Mouse (Mus musculus): ENCODE measurements around the gene Anapc7. TPM values are rescaled to one million over a fixed set of nuclear protein-coding genes. Genes with fewer than 3 reads are reported as not detected.
"Not testable (repeated sequence)": the region's sequence is repeated elsewhere in the genome, so short reads cannot be mapped to it uniquely, and the experiment has no call there.

Gene Anapc7
- polyA plus RNA-seq, 1 experiment from 2014 or later = 40.1 TPM

- H3K9ac ChIP-seq (ENCODE audit: low read depth, low read length) = no peak overlapping the region
- H3K27me3 ChIP-seq (replicated peaks; ENCODE audit: control insufficient read depth, insufficient read depth, low read length) = no peaks in the 10 kb centered on the region
- no peaks in the 10 kb centered on the region for H3K4me1 ChIP-seq (ENCODE audit: control insufficient read depth, insufficient read depth, low read length)
- H3K36me3 ChIP-seq (ENCODE audit: control insufficient read depth, insufficient read depth, low read length) = peaks cover 6% of the 10 kb centered on the region; the same call in 1 of the 2 replicates
- H3K27ac ChIP-seq (ENCODE audit: low read length) = no peak overlapping the region
- WGBS = 92% methylated on average over 3 of the region's 3 CpGs
- H3K4me3 ChIP-seq (ENCODE audit: low read length) = no peak overlapping the region
- no peak overlapping the region for H3K4me2 ChIP-seq (ENCODE audit: low read depth, low read length)
- no peak for ATAC-seq
- H3K9me3 ChIP-seq (ENCODE audit: control insufficient read depth, low read length) = no peaks in the 10 kb centered on the region
These were observed 56.0 kb downstream of the Anapc7 start for GRCm38 (mm10) chr5:122477492-122477891.

GRCm38 (mm10) chr5:122479131-122479530 is 57.6 kb downstream of the Anapc7 start:
- ATAC-seq = no peak
- WGBS = 56% methylated on average over 2 of the region's 2 CpGs
- Histone ChIP-seq H3K4me1 (ENCODE audit: control insufficient read depth, insufficient read depth, low read length) (no peaks in the 10 kb centered on the region), H3K9ac (ENCODE audit: low read depth, low read length) (no peak overlapping the region), H3K27ac (ENCODE audit: low read length) (no peak overlapping the region), H3K4me3 (ENCODE audit: low read length) (no peak overlapping the region), H3K36me3 (ENCODE audit: control insufficient read depth, insufficient read depth, low read length) (0 out of 2 replicates have a peak, but pooled peaks cover 6% of the 10 kb centered on the region), H3K9me3 (ENCODE audit: control insufficient read depth, low read length) (no peaks in the 10 kb centered on the region), H3K4me2 (ENCODE audit: low read depth, low read length) (no peak overlapping the region), H3K27me3 (replicated peaks; ENCODE audit: control insufficient read depth, insufficient read depth, low read length) (no peaks in the 10 kb centered on the region)

DNA sequence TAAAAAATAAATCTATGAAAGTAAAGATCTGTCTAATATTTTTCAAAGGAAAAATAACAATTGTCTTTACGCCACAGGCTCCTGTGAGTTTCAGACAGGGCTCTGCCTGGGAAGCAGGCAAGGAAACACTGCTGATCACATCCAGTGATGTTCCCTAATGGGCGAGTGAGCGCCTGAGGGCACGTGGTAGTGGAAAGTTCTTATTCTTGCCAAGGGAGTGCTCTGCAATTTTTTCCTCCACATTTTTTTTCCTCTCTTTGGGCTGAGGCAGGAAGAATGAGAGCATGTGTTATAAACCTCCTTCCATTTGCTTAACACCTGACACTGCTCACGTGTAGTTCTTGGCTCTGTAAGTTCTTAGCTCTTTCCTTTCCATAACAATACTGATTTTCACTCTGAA is 60.4 kb downstream of the Anapc7 start:
- no peak for ATAC-seq
- peaks cover 11% of the 10 kb centered on the region for H3K36me3 ChIP-seq (ENCODE audit: control insufficient read depth, insufficient read depth, low read length)
- no peak overlapping the region for H3K27ac ChIP-seq (ENCODE audit: low read length)
- no peaks in the 10 kb centered on the region for H3K27me3 ChIP-seq (replicated peaks; ENCODE audit: control insufficient read depth, insufficient read depth, low read length)
- no peaks in the 10 kb centered on the region for H3K4me1 ChIP-seq (ENCODE audit: control insufficient read depth, insufficient read depth, low read length)
- no peak overlapping the region for H3K4me2 ChIP-seq (ENCODE audit: low read depth, low read length)
- H3K4me3 ChIP-seq (ENCODE audit: low read length) = no peak overlapping the region
- no peaks in the 10 kb centered on the region for H3K9me3 ChIP-seq (ENCODE audit: control insufficient read depth, low read length)
- WGBS = 82% methylated on average over 5 of the region's 5 CpGs
- no peak overlapping the region for H3K9ac ChIP-seq (ENCODE audit: low read depth, low read length)

- peaks cover 11% of the 10 kb centered on the region for H3K36me3 ChIP-seq (ENCODE audit: control insufficient read depth, insufficient read depth, low read length)
- H3K9me3 ChIP-seq (ENCODE audit: control insufficient read depth, low read length) = no peaks in the 10 kb centered on the region
- 85% methylated on average over 6 of the region's 6 CpGs for WGBS
- no peaks in the 10 kb centered on the region for H3K4me1 ChIP-seq (ENCODE audit: control insufficient read depth, insufficient read depth, low read length)
- H3K9ac ChIP-seq (ENCODE audit: low read depth, low read length) = no peak overlapping the region
- no peaks in the 10 kb centered on the region for H3K27me3 ChIP-seq (replicated peaks; ENCODE audit: control insufficient read depth, insufficient read depth, low read length)
- H3K27ac ChIP-seq (ENCODE audit: low read length) = no peak overlapping the region
- ATAC-seq = no peak
- H3K4me2 ChIP-seq (ENCODE audit: low read depth, low read length) = no peak overlapping the region
- H3K4me3 ChIP-seq (ENCODE audit: low read length) = no peak overlapping the region
These were observed 61.4 kb downstream of the Anapc7 start for GRCm38 (mm10) chr5:122482733-122483391.

DNA sequence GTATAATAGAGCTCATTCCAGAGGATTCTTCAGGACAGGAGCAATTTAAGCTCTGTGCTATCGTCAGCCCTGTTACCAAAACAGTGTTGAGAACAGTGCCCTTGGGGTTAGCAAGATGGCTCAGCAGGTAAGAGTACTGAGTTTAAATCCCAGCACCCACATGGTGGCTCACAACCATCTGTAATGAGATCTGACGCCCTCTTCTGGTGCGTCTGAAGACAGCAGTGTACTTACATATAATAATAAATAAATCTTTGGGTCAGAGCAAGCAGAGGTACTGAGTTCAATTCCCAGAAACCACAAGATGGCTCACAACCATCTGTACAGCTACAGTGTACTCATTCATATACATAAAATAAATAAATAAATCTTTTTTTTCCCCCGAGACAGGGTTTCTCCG is 64.8 kb downstream of the Anapc7 start:
- H3K9me3 ChIP-seq (ENCODE audit: control insufficient read depth, low read length); H3K4me2 ChIP-seq (ENCODE audit: low read depth, low read length); H3K4me3 ChIP-seq (ENCODE audit: low read length); H3K27ac ChIP-seq (ENCODE audit: low read length); H3K4me1 ChIP-seq (ENCODE audit: control insufficient read depth, insufficient read depth, low read length); H3K27me3 ChIP-seq (replicated peaks; ENCODE audit: control insufficient read depth, insufficient read depth, low read length); H3K9ac ChIP-seq (ENCODE audit: low read depth, low read length); ATAC-seq: not testable (repeated sequence)
- WGBS = 71% methylated on average over 5 of the region's 5 CpGs
- H3K36me3 ChIP-seq (ENCODE audit: control insufficient read depth, insufficient read depth, low read length) = peaks cover 19% of the 10 kb centered on the region

GRCm38 (mm10) chr5:122487825-122488224 is 66.3 kb downstream of the Anapc7 start:
- Histone ChIP-seq H3K36me3 (ENCODE audit: control insufficient read depth, insufficient read depth, low read length) (peaks cover 23% of the 10 kb centered on the region), H3K9me3 (ENCODE audit: control insufficient read depth, low read length) (no peaks in the 10 kb centered on the region), H3K4me2 (ENCODE audit: low read depth, low read length) (no peak overlapping the region), H3K4me3 (ENCODE audit: low read length) (no peak overlapping the region), H3K27me3 (replicated peaks; ENCODE audit: control insufficient read depth, insufficient read depth, low read length) (no peaks in the 10 kb centered on the region), H3K27ac (ENCODE audit: low read length) (no peak overlapping the region), H3K9ac (ENCODE audit: low read depth, low read length) (no peak overlapping the region), H3K4me1 (ENCODE audit: control insufficient read depth, insufficient read depth, low read length) (no peaks in the 10 kb centered on the region)
- 87% methylated on average over 6 of the region's 6 CpGs for WGBS
- no peak for ATAC-seq

GRCm38 (mm10) chr5:122490148-122490547 is 68.7 kb downstream of the Anapc7 start:
- H3K36me3 ChIP-seq (ENCODE audit: control insufficient read depth, insufficient read depth, low read length) = peaks cover 18% of the 10 kb centered on the region
- ATAC-seq = no peak
- no peaks in the 10 kb centered on the region for H3K27me3 ChIP-seq (replicated peaks; ENCODE audit: control insufficient read depth, insufficient read depth, low read length)

GRCm38 (mm10) chr5:122491385-122491784 is 69.9 kb downstream of the Anapc7 start:
- Histone ChIP-seq H3K9me3 (ENCODE audit: control insufficient read depth, low read length) (no peaks in the 10 kb centered on the region), H3K36me3 (ENCODE audit: control insufficient read depth, insufficient read depth, low read length) (peaks cover 17% of the 10 kb centered on the region), H3K4me3 (ENCODE audit: low read length) (no peak overlapping the region), H3K4me2 (ENCODE audit: low read depth, low read length) (no peak overlapping the region), H3K4me1 (ENCODE audit: control insufficient read depth, insufficient read depth, low read length) (no peaks in the 10 kb centered on the region), H3K27ac (ENCODE audit: low read length) (no peak overlapping the region), H3K9ac (ENCODE audit: low read depth, low read length) (no peak overlapping the region), H3K27me3 (replicated peaks; ENCODE audit: control insufficient read depth, insufficient read depth, low read length) (no peaks in the 10 kb centered on the region)
- no peak for ATAC-seq
- WGBS = 84% methylated on average over 10 of the region's 10 CpGs

More at GRCm38 (mm10) chr5:122490148-122490547, 68.7 kb downstream of the Anapc7 start:
- no peak overlapping the region for H3K4me2 ChIP-seq (ENCODE audit: low read depth, low read length)
- H3K9me3 ChIP-seq (ENCODE audit: control insufficient read depth, low read length) = no peaks in the 10 kb centered on the region
- H3K27ac ChIP-seq (ENCODE audit: low read length) = no peak overlapping the region
- WGBS = 97% methylated on average over 2 of the region's 2 CpGs
- H3K9ac ChIP-seq (ENCODE audit: low read depth, low read length) = no peak overlapping the region
- H3K4me3 ChIP-seq (ENCODE audit: low read length) = no peak overlapping the region
- no peaks in the 10 kb centered on the region for H3K4me1 ChIP-seq (ENCODE audit: control insufficient read depth, insufficient read depth, low read length)

DNA sequence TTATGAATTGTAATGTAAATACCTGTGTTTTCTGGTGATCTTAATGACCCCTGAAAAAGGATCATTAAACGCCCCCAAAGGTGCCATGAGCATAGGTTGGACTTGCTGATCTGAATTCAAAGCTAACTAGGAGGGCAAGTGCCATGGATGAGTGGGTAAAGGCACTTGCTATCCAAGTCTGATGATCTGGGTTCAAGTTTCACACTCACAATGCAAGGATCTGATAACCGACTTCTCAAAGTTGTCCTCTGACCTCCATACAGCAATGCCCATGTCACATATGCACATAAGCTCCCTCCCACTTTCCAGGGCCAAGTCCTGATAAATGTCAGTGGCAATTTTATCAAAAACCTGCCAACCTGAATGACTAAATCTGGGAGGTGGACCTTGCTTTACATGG is 71.5 kb downstream of the Anapc7 start:
- no peak overlapping the region for H3K9ac ChIP-seq (ENCODE audit: low read depth, low read length)
- H3K4me1 ChIP-seq (ENCODE audit: control insufficient read depth, insufficient read depth, low read length) = no peaks in the 10 kb centered on the region
- no peak overlapping the region for H3K4me3 ChIP-seq (ENCODE audit: low read length)
- no peak overlapping the region for H3K27ac ChIP-seq (ENCODE audit: low read length)
- ATAC-seq = no peak
- peaks cover 14% of the 10 kb centered on the region; the same call in 1 of the 2 replicates for H3K36me3 ChIP-seq (ENCODE audit: control insufficient read depth, insufficient read depth, low read length)
- H3K27me3 ChIP-seq (replicated peaks; ENCODE audit: control insufficient read depth, insufficient read depth, low read length) = no peaks in the 10 kb centered on the region
- no peaks in the 10 kb centered on the region for H3K9me3 ChIP-seq (ENCODE audit: control insufficient read depth, low read length)
- H3K4me2 ChIP-seq (ENCODE audit: low read depth, low read length) = no peak overlapping the region
- 86% methylated on average over 2 of the region's 2 CpGs for WGBS

GRCm38 (mm10) chr5:122494449-122494848 is 73.0 kb downstream of the Anapc7 start:
- WGBS = 67% methylated on average over 1 of the region's 1 CpGs
- H3K4me1 ChIP-seq (ENCODE audit: control insufficient read depth, insufficient read depth, low read length) = peaks cover 3% of the 10 kb centered on the region; the same call in 1 of the 2 replicates
- H3K4me2 ChIP-seq (ENCODE audit: low read depth, low read length) = no peak overlapping the region
- no peaks in the 10 kb centered on the region for H3K27me3 ChIP-seq (replicated peaks; ENCODE audit: control insufficient read depth, insufficient read depth, low read length)
- no peak overlapping the region for H3K9ac ChIP-seq (ENCODE audit: low read depth, low read length)
- H3K36me3 ChIP-seq (ENCODE audit: control insufficient read depth, insufficient read depth, low read length) = peaks cover 14% of the 10 kb centered on the region; the same call in 1 of the 2 replicates
- no peaks in the 10 kb centered on the region for H3K9me3 ChIP-seq (ENCODE audit: control insufficient read depth, low read length)
- no peak for ATAC-seq
- no peak overlapping the region for H3K27ac ChIP-seq (ENCODE audit: low read length)
- no peak overlapping the region for H3K4me3 ChIP-seq (ENCODE audit: low read length)

All from intestine, embryonic 16.5 days (tissue).